In the genomic region with DNA sequence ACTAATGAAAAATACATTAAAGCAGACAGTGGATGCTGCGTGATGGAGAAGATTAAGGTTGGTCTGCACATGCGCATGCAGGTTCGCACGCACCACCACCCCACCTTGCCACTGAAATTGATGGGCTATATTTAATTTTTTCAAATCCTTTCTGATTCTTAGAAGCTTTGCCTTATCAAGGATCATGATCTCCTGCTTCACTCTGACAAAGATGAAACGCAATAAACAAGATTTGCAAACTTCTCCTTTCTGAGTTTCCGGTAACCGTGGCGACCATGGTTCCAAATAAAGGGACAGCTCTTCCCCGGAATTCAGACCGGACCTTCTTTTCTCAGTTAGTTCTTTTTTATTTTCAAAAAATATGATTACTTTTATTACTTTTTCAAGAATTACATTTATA, we compare ENCODE assay signal across 23 mouse cellular contexts. TPM values are rescaled to one million over a fixed set of nuclear protein-coding genes. Genes with fewer than 3 reads are reported as not detected.
DNase-seq lines count a peak whose midpoint lies in the region; ATAC-seq and TF ChIP-seq lines count a peak whose summit lies in the region.
"Had no signal": no experiment of that assay in that cellular context is flagged by ENCODE, and none has a peak within 500 bp of the region (broad histone marks: within the 10 kb centered on the region; RNA-seq: fewer than 3 reads in every experiment).

No protein-coding gene starts in this region.

- no peak for TF ChIP-seq CTCF in cerebellum, adult 2 months (IDR thresholded peaks at IDR 0.05; ENCODE audit: borderline replicate concordance, insufficient read depth, low read depth, low read length)

- no peak for TF ChIP-seq POLR2A in cerebellum, adult 2 months (IDR thresholded peaks at IDR 0.05; ENCODE audit: borderline replicate concordance, insufficient read depth, low read length)

- H3K9me3 ChIP-seq in forebrain, embryonic 10.5 days: peaks cover 6% of the 10 kb centered on the region
- H3K9me3 ChIP-seq: heart, embryonic 15.5 days; hindbrain, embryonic 10.5 days; limb, embryonic 10.5 days; midbrain, embryonic 15.5 days had no signal

- peak; percentile 28 to 33 for DNase-seq in kidney, postnatal 4 days
- DNase-seq in kidney, adult 8-10 months: no peak
- peak; percentile 54 for DNase-seq in CD4-positive, CD25-positive, alpha-beta regulatory T cell, adult 2 months (ENCODE audit: low read depth, low spot score)
- no peak for DNase-seq in embryo, embryonic 11 days
- DNase-seq in cerebellum, adult 2 months: no peak
- no peak for DNase-seq in forebrain, embryonic 10.5 days (ENCODE audit: extremely low spot score, low spot score)
- DNase-seq: adrenal gland, postnatal 36 days; cerebellum, adult 9-11 months; kidney, adult 11 months; kidney, postnatal 14 days; liver, postnatal 0 days; right cerebral cortex, postnatal 14 days had no signal

- no peaks in the 10 kb centered on the region for H3K4me1 ChIP-seq in cerebellum, adult 2 months (ENCODE audit: control insufficient read depth, insufficient read depth, low read length)
- no peaks in the 10 kb centered on the region for H3K4me1 ChIP-seq in forebrain, embryonic 10.5 days
- H3K4me1 ChIP-seq: forebrain, embryonic 12.5 days; hindbrain, embryonic 10.5 days; limb, embryonic 10.5 days had no signal

- ATAC-seq in granulocyte monocyte progenitor cell, adult 5-6 weeks (replicated peaks; ENCODE audit: poor library complexity, severe bottlenecking): peak; percentile 25; the same call in 1 of the 2 replicates
- ATAC-seq in megakaryocyte, adult 5-6 weeks (ENCODE audit: poor library complexity, severe bottlenecking): peak; percentile 38; the same call in 1 of the 2 replicates
- ATAC-seq: hindbrain, postnatal 0 days; liver, postnatal 0 days; midbrain, embryonic 15.5 days had no signal

- no peaks in the 10 kb centered on the region for H3K36me3 ChIP-seq in forebrain, embryonic 10.5 days (replicated peaks)
- H3K36me3 ChIP-seq: forebrain, embryonic 12.5 days; heart, embryonic 15.5 days; hindbrain, embryonic 10.5 days; limb, embryonic 10.5 days; midbrain, embryonic 15.5 days had no signal

- no peak overlapping the region for H3K27ac ChIP-seq in cerebellum, adult 2 months (ENCODE audit: insufficient read depth, low read length)
- no peak overlapping the region for H3K27ac ChIP-seq in forebrain, embryonic 10.5 days
- H3K27ac ChIP-seq: forebrain, embryonic 12.5 days; heart, embryonic 15.5 days; hindbrain, embryonic 10.5 days; hindbrain, postnatal 0 days; limb, embryonic 10.5 days; midbrain, embryonic 15.5 days had no signal

- no peak overlapping the region for H3K4me3 ChIP-seq in cerebellum, adult 2 months (replicated peaks; ENCODE audit: insufficient read depth, low read depth, low read length)
- H3K4me3 ChIP-seq in forebrain, embryonic 10.5 days: no peak overlapping the region
- H3K4me3 ChIP-seq: forebrain, embryonic 12.5 days; heart, embryonic 15.5 days; hindbrain, embryonic 10.5 days; limb, embryonic 10.5 days; megakaryocyte, embryonic 14.5 days; midbrain, embryonic 15.5 days; myocyte had no signal

- 81% methylated on average over 10 of the region's 10 CpGs for WGBS in cerebellum, adult 2 months
- WGBS in forebrain, embryonic 10.5 days: 89% methylated on average over 10 of the region's 10 CpGs

- H3K27me3 ChIP-seq in cerebellum, adult 2 months (ENCODE audit: control insufficient read depth, insufficient read depth, low read length): no peaks in the 10 kb centered on the region
- H3K27me3 ChIP-seq in forebrain, embryonic 10.5 days (ENCODE audit: poor library complexity, severe bottlenecking): no peaks in the 10 kb centered on the region
- H3K27me3 ChIP-seq: forebrain, embryonic 12.5 days; heart, embryonic 15.5 days; midbrain, embryonic 15.5 days had no signal

RNA-seq across cellular contexts. Expression of a gene that starts 20.5 kb away (rescaled TPM):
- total RNA-seq in granulocyte monocyte progenitor cell, adult 5-6 weeks (2014; fragmentation: Nextera tagmentation): 6.5 and 10.5 TPM in 2 replicates
- 11.5 and 15.5 TPM in 2 replicates for total RNA-seq in granulocyte monocyte progenitor cell, adult 5-6 weeks (2017)
- total RNA-seq in megakaryocyte, adult 5-6 weeks (2015): 53.0 and 62.3 TPM in 2 replicates
- total RNA-seq in megakaryocyte, adult 5-6 weeks (2017): 107 and 116 TPM in 2 replicates
- polyA plus RNA-seq in cerebellum, adult 2 months (2012; rRNA removed): 1.0 and 1.6 TPM in 2 replicates
- polyA plus RNA-seq in forebrain, embryonic 10.5 days (2016; fragmentation: Nextera tagmentation; extraction: Ambion mirVana): 0.90 and 1.5 TPM in 2 replicates
- polyA plus RNA-seq: C2C12 had no signal

RNA-seq across cellular contexts. Expression of a gene that starts 59.1 kb away (rescaled TPM):
- total RNA-seq in granulocyte monocyte progenitor cell, adult 5-6 weeks (2014; fragmentation: Nextera tagmentation): 139 and 141 TPM in 2 replicates
- 284 and 301 TPM in 2 replicates for total RNA-seq in granulocyte monocyte progenitor cell, adult 5-6 weeks (2017)
- 84.7 and 92.2 TPM in 2 replicates for total RNA-seq in megakaryocyte, adult 5-6 weeks (2015)
- 307 and 321 TPM in 2 replicates for total RNA-seq in megakaryocyte, adult 5-6 weeks (2017)
- 1.2 and 1.5 TPM in 2 replicates for polyA plus RNA-seq in cerebellum, adult 2 months (2012; rRNA removed)
- polyA plus RNA-seq in forebrain, embryonic 10.5 days (2016; fragmentation: Nextera tagmentation; extraction: Ambion mirVana): 1.4 and 1.7 TPM in 2 replicates
- polyA plus RNA-seq: C2C12, myocyte had no signal

Comparison
In these comparisons a context has a peak if more than half of its experiments do, and no peak if none do; other contexts are left out.
1. DNase-seq: peak in kidney, postnatal 4 days (2 of 2) and CD4-positive, CD25-positive, alpha-beta regulatory T cell, adult 2 months (single experiment); none in kidney, adult 8-10 months (0 of 2), embryo, embryonic 11 days (single experiment), cerebellum, adult 2 months (0 of 2) and forebrain, embryonic 10.5 days (single experiment).